Mouse (Mus musculus): Measurements from ENCODE around the gene Gm6096. TPM values are rescaled to one million over a fixed set of nuclear protein-coding genes. Genes with fewer than 3 reads are reported as not detected.

Gm6096 gene
- polyA plus RNA-seq, 1 experiment from 2014 or later, result not detected

DNA sequence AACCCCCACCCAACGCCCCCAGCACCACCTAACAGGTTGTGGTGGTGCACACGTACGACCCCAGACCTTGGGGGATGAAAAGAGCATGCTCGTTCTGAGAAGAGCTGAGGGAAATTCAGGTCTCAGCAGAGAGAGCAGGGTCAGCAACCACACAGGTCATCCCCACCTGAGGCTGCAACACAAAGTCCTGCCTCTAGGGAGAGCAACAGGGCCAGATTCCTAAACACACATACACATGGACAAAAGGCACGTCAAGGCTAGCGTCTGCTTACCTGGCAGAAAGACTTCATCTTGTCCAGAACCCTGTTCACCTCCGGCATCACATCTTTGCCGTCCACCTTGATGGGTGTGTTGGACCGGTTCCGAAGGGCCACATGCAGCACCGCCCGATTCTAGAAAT is 24.0 kb upstream of the Gm6096 start:
- Histone ChIP-seq H3K27ac (replicated peaks) (no peak overlapping the region), H3K9ac (replicated peaks) (no peak overlapping the region), H3K9me3 (no peaks in the 10 kb centered on the region), H3K4me1 (peaks cover 16% of the 10 kb centered on the region), H3K27me3 (no peaks in the 10 kb centered on the region), H3K4me3 (no peak overlapping the region), H3K36me3 (peaks cover 20% of the 10 kb centered on the region), H3K4me2 (replicated peaks) (no peak overlapping the region)
- 89% methylated on average over 12 of the region's 12 CpGs for WGBS
- ATAC-seq (replicated peaks), result no peak

DNA sequence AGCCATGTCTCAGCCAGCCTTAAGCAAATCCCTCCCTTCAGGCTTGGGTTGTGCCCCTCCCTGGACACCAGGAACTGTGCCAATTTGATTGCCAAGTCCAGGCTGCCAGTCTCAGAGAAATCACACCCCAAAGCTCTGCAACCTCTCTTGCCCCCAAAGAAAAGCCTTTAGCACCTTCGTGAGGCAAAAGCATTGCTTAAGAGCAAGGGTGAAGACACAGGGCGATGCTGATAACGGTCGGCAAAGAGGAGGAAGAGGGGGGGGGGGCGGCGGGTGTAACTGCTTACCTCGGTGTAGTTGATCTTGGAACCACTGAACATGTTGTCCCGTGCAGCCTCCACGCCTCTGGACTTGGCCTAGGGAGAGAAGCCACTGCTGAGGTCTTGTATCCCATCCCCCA is 22.2 kb upstream of the Gm6096 start:
- 0 out of 2 replicates have a peak overlapping the region, but pooled peaks have one; percentile 2 for H3K9ac ChIP-seq (replicated peaks)

DNA sequence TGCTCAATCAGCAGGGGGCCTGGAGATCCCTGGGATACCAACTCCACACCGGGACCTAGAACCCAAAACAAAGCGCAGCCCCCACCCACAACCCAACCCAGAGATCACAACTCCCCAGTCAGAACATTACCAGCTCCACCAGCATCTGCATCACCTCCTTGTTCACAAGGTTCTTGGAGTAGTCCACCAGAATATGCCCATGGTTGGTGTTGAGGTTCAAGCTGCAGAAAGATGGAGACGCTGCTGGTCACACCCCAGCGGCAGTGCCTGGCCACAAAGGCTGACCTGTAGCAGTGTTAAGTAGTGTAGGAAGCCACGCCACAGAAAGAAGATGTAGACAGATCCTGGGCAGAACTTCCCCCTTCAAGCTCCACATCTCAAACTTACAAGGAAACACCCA is 21.7 kb upstream of the Gm6096 start:
- peaks cover 10% of the 10 kb centered on the region for H3K36me3 ChIP-seq
- peaks cover 22% of the 10 kb centered on the region for H3K4me1 ChIP-seq
- H3K4me2 ChIP-seq (replicated peaks), result peak overlapping the region; percentile 76
- H3K9me3 ChIP-seq, result no peaks in the 10 kb centered on the region
- peak overlapping the region; percentile 66 for H3K4me3 ChIP-seq
- peak overlapping the region; percentile 65 for H3K9ac ChIP-seq (replicated peaks)
- no peak for ATAC-seq (replicated peaks)
- H3K27me3 ChIP-seq, result no peaks in the 10 kb centered on the region
- H3K27ac ChIP-seq (replicated peaks), result peak overlapping the region; percentile 67; the same call in 1 of the 2 replicates
- 21% methylated on average over 5 of the region's 5 CpGs for WGBS

More for the DNA sequence above, 22.2 kb upstream of the Gm6096 start:
- Histone ChIP-seq H3K36me3 (peaks cover 10% of the 10 kb centered on the region), H3K9me3 (no peaks in the 10 kb centered on the region), H3K4me2 (replicated peaks) (peak overlapping the region; percentile 76), H3K4me3 (no peak overlapping the region), H3K4me1 (peaks cover 21% of the 10 kb centered on the region), H3K27me3 (no peaks in the 10 kb centered on the region), H3K27ac (replicated peaks) (no peak overlapping the region)
- 58% methylated on average over 9 of the region's 9 CpGs for WGBS
- no peak for ATAC-seq (replicated peaks)

DNA sequence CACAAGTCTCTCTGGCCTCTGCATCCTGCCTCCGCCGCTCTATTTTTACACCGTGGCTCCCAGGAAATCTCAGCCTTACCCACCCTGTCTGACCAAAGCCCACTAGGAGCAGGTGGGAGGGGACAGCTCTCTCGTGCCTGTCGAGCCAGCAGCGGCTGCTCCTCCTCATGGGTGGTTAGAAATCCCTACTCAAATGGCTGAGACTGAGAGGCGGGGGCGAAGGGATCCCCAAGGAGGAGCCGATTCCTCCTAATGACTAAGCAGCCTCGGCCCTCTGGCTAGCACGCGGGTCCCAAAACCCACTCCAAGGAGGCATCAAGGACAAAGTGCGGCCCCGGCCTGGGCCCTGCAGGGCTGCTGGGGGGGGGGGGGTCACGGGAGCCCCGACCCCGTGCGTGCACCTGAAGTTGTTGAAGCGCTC is 21.1 kb upstream of the Gm6096 start:
- H3K4me3 ChIP-seq, result peak overlapping the region; percentile 66
- H3K27me3 ChIP-seq, result no peaks in the 10 kb centered on the region
- peaks cover 25% of the 10 kb centered on the region for H3K4me1 ChIP-seq
- H3K4me2 ChIP-seq (replicated peaks), result peak overlapping the region; percentile 76
- no peaks in the 10 kb centered on the region for H3K9me3 ChIP-seq
- peak overlapping the region; percentile 67 for H3K27ac ChIP-seq (replicated peaks)
- under 1% methylated on average over 18 of the region's 19 CpGs for WGBS
- peak; percentile 5 for ATAC-seq (replicated peaks)
- H3K36me3 ChIP-seq, result peaks cover 10% of the 10 kb centered on the region
- peak overlapping the region; percentile 65 for H3K9ac ChIP-seq (replicated peaks)

DNA sequence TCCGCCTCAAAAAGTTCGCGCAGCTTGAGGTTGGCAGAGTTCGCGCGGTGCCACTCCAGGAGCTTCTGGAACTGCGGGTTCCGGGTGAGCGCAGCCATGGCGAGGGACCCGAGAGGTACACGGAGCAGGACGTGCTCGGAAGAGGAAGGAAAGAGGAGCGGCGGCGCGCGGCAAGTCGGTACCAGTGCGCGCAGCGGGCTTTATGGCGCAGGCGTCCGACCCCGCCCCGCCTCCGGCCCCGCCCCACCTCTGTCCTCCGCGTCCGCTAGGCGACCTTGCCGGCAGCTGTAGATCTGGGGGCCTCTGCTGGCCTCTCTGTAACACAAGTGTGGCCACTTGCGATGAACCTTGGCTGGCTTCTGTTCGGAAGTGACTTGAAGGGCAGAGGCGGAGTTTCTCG is 20.7 kb upstream of the Gm6096 start, which contains the start of gene Gpi1:
Gene Gpi1 (minus strand): TSS at position 221 of the 400 bp plus-strand sequence.
- Histone ChIP-seq H3K27me3 (no peaks in the 10 kb centered on the region), H3K9ac (replicated peaks) (peak within 1 kb of the TSS; percentile 65), H3K9me3 (no peaks in the 10 kb centered on the region), H3K4me3 (peak within 1 kb of the TSS; percentile 66), H3K4me2 (replicated peaks) (peak within 1 kb of the TSS; percentile 76), H3K27ac (replicated peaks) (peak within 1 kb of the TSS; percentile 67), H3K36me3 (peaks cover 10% of the 10 kb centered on the region), H3K4me1 (peaks cover 29% of the 10 kb centered on the region)
- peak; percentile 50 for ATAC-seq (replicated peaks)
- under 1% methylated on average over 39 of the region's 39 CpGs for WGBS

DNA sequence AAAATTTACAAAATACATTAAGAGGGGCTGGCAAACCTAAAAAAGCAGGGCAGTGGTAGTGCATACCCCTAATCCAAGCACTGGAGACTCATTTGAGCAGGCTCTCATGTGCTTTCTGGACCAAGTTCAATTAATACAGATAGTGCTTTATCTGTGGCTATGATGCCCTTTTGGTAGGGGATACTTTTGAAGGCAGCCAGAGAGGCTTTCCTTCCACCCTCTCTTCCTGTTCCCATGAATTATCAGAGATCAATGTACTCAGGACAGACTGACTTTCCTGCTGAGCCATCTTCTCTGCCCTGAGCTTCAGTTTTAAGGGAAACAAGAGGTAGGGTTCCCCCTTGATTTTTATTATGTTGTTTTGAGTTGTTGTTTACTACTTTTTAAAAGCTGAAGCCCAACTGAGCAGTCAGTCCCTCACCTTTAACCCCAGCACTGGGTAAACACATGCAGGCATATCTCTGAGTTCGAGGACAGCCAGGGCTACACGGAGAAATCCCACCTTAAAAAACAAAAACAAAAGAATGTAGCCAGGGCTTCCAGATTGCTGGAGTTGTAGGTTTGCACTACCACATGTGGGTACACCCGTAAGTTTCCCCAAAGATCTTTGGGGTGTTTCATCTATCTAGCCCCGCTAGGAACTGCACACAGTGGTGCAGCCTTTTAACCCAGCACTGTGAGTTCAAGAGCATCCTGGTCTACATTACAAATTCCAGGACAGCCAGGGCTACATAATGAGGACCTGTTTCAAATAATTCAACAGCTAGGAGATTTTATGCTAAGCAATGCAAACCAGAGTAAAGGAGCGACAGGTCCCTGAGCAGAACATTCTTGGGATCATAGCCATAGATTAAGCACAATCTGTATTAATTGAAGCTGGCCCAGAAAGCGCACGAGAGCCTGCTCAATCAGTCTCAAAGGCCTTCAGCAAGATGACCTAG is 17.8 kb upstream of the Gm6096 start:
- ATAC-seq (replicated peaks), result no peak
- Histone ChIP-seq H3K4me3 (peak overlapping the region; percentile 54), H3K36me3 (peaks cover 17% of the 10 kb centered on the region), H3K27ac (replicated peaks) (peak overlapping the region; percentile 92), H3K4me1 (peaks cover 31% of the 10 kb centered on the region), H3K4me2 (replicated peaks) (peak overlapping the region; percentile 67), H3K9me3 (no peaks in the 10 kb centered on the region), H3K9ac (replicated peaks) (peak overlapping the region; percentile 59), H3K27me3 (no peaks in the 10 kb centered on the region)
- whole genome bisulfite sequencing, result 39% methylated on average over 7 of the region's 7 CpGs

DNA sequence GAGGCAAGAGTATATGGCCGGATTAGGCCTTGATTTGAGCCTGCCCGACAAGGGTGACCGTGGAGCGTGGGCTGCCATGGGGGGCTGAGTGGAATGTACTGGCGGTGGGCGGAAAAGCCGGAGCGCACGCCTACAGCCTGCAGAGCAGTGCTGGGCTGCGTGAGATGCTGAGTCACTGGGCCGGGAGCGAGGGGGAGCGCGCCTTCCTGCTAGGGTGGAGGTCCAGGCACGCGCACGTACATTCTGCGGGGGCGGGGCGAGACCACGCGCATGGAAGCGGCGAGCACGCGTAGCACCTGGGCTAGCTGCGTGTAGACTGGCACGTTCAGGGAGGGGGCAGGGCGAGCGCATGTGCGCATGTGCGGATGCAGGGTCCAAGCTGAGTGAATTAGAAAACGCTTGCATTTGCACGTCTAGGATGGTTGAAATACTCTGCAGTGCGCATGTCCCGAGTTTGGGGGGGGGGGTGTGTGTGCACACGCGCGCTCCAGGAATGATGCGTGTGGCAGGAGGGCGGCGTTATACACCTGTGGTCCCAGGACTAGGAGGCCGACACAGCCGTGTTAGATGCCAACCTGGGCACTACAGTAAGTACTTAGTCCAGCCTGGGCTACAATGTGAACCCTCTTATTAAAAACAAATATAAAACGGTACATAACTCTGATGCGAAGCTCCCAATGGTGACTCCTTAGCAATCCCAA is 16.8 kb upstream of the Gm6096 start:
- ATAC-seq (replicated peaks), result peak; percentile 97
- Histone ChIP-seq H3K36me3 (peaks cover 25% of the 10 kb centered on the region), H3K4me1 (peaks cover 23% of the 10 kb centered on the region), H3K27me3 (no peaks in the 10 kb centered on the region), H3K27ac (replicated peaks) (peak overlapping the region; percentile 92), H3K9me3 (no peaks in the 10 kb centered on the region), H3K9ac (replicated peaks) (peak overlapping the region; percentile 59), H3K4me2 (replicated peaks) (peak overlapping the region; percentile 67), H3K4me3 (peak overlapping the region; percentile 54)
- under 1% methylated on average over 46 of the region's 46 CpGs for WGBS

DNA sequence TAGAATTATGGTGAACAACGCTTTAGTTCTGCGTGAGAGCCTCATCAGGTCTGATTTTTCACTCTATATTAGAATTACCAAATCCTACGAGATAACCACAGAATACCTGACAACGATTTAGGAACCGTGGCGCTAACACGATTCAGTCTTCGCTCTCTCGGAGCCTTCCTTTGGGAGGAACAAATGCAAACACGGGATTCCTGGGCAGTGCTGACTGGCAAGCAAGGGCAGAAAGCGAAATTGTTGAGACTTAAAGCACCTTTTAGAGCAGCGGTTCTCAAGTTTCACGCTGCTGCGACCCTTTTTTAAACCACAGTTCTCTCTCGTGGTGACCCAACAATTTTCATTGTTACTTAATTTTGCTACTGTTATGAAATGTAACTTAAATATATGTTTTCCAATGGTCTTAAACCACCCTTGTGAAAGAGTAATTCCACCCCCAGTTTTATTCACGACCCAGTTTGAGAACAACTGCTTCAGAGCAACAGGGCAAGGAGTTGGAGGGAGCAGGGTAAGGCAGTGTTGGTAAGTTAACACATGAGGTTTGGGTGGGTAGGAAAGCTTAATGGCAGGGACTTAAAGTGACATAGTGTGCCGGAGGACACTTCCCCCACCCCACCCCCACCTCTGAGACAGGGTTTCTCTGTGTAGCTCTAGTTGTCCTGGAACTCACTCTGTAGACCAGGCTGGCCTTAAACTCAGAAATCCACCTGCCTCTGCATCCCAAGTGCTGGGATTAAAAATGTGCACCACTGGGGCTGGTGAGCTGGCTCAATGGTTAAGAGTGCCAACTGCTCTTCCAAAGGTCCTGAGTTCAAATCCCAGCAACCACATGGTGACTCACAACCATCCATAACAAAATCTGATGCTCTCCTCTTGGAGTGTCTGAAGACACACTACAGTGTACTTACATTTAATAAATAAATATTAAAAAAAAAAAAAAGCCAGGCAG is 16.0 kb upstream of the Gm6096 start:
- Histone ChIP-seq H3K27ac (replicated peaks) (peak overlapping the region; percentile 92), H3K9me3 (no peaks in the 10 kb centered on the region), H3K36me3 (peaks cover 33% of the 10 kb centered on the region), H3K27me3 (no peaks in the 10 kb centered on the region), H3K4me3 (peak overlapping the region; percentile 54), H3K4me2 (replicated peaks) (peak overlapping the region; percentile 67), H3K4me1 (peaks cover 18% of the 10 kb centered on the region), H3K9ac (replicated peaks) (peak overlapping the region; percentile 59)
- WGBS, result 3% methylated on average over 17 of the region's 17 CpGs
- ATAC-seq (replicated peaks), result peak; percentile 4

DNA sequence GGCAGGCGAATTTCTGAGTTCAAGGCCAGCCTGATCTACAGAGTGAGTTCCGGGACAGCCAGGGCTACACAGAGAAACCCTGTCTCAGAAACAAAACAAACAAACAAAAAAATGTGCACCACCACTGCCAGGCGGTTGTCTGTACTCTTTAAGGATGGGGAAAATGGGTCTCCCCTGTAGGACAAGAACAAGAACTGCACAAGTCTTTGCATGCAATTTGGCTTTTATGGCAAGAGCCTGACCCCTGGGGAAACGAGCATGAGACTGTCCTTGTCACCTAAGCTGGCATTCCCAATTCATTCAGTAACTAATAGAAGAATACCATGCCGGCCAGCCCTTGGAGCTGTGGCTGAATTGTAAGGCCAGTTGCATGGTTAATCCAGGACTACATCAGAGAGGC is 15.2 kb upstream of the Gm6096 start:
- no peak overlapping the region for H3K9ac ChIP-seq (replicated peaks)
- H3K4me2 ChIP-seq (replicated peaks), result no peak overlapping the region
- no peak for ATAC-seq (replicated peaks)
- H3K27ac ChIP-seq (replicated peaks), result no peak overlapping the region
- WGBS, result 84% methylated on average over 5 of the region's 5 CpGs
- H3K4me1 ChIP-seq, result peaks cover 16% of the 10 kb centered on the region
- H3K27me3 ChIP-seq, result no peaks in the 10 kb centered on the region
- peaks cover 39% of the 10 kb centered on the region for H3K36me3 ChIP-seq
- no peak overlapping the region for H3K4me3 ChIP-seq
- H3K9me3 ChIP-seq, result no peaks in the 10 kb centered on the region

DNA sequence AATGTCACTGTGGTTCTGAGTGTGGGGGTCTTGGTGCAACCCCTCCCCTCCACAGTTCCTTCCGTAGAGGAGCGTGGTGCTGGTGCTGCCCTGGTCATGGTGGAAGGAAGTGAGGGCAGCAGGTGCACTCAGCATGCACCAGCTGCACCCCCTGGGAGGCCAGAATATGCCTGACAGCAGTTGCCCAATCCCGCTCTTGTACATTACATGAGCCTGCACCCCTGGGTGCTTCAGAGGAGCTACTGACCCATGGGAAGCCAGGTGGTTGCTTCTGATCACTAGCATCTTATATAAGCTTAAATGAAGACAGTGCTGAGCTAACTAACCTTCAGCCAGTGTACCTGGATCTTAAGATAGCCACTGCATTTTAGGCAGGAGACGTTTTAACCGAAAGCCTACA is 12.8 kb upstream of the Gm6096 start:
- ATAC-seq (replicated peaks), result no peak
- WGBS, result 93% methylated on average over 5 of the region's 5 CpGs
- H3K27me3 ChIP-seq, result no peaks in the 10 kb centered on the region

DNA sequence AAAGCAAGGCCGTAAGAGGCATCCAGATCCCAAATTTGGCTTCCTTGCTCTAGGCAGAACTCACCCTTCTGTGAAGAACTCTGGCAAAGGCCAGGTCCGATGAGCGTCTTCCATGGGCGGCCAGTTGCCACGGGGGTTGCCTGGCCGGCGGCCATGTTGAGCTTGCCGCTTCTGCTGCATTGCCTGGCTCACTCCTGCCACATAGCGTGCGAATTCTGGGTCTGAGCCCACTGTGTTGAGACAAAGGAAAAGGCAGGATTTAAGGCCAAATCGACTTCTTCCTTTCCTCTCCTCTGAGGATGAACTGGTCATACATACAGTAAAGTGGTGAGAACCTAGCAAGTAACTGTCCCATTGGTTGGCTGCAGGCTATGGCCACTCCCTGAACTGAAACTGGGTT is 8.7 kb upstream of the Gm6096 start:
- Histone ChIP-seq H3K27ac (replicated peaks) (no peak overlapping the region; the same call in 1 of the 2 replicates), H3K9me3 (no peaks in the 10 kb centered on the region), H3K36me3 (peaks cover 69% of the 10 kb centered on the region), H3K9ac (replicated peaks) (no peak overlapping the region), H3K4me2 (replicated peaks) (no peak overlapping the region), H3K27me3 (no peaks in the 10 kb centered on the region), H3K4me1 (no peaks in the 10 kb centered on the region), H3K4me3 (no peak overlapping the region)
- 89% methylated on average over 11 of the region's 11 CpGs for WGBS
- ATAC-seq (replicated peaks), result no peak

More for the DNA sequence above, 12.8 kb upstream of the Gm6096 start:
- Histone ChIP-seq H3K4me2 (replicated peaks) (no peak overlapping the region), H3K4me1 (peaks cover 15% of the 10 kb centered on the region), H3K4me3 (no peak overlapping the region), H3K36me3 (peaks cover 52% of the 10 kb centered on the region), H3K9ac (replicated peaks) (no peak overlapping the region), H3K9me3 (no peaks in the 10 kb centered on the region), H3K27ac (replicated peaks) (no peak overlapping the region)

Measured in forebrain, embryonic 15.5 days (tissue).